25 mouse cellular contexts compared by ENCODE assay signal in genomic region chr7:129693635-129694034, GRCm38 (mm10).
DNase-seq lines count a peak whose midpoint lies in the region; ATAC-seq and TF ChIP-seq lines count a peak whose summit lies in the region.
"Had no signal": no experiment of that assay in that cellular context is flagged by ENCODE, and none has a peak within 500 bp of the region (broad histone marks: within the 10 kb centered on the region; RNA-seq: fewer than 3 reads in every experiment).

No protein-coding gene starts in this region.

- H3K4me3 ChIP-seq in liver, postnatal 0 days (ENCODE audit: low read depth, low read length) = no peak overlapping the region
- H3K4me3 ChIP-seq in liver, embryonic 12.5 days = no peak overlapping the region
- H3K4me3 ChIP-seq in limb, embryonic 11.5 days (ENCODE audit: low read depth, low read length) = no peak overlapping the region
- H3K4me3 ChIP-seq: embryonic facial prominence, embryonic 15.5 days; gastrocnemius, adult 2 months; limb, embryonic 15.5 days had no signal

- peak; percentile 10 for DNase-seq in liver, postnatal 0 days
- peak; percentile 18 for DNase-seq in limb, embryonic 11.5 days (ENCODE audit: low spot score)
- peak; percentile 52 for DNase-seq in lung, postnatal 14 days
- no peak for DNase-seq in retina, postnatal 1 day
- DNase-seq in left cerebral cortex, adult 11 months (ENCODE audit: low spot score) = no peak
- no peak for DNase-seq in urinary bladder, postnatal 25 days (ENCODE audit: low spot score)
- DNase-seq: adrenal gland, postnatal 14 days; cerebellum, adult 11-12 months; cerebellum, postnatal 25 days; embryo, embryonic 11 days; forebrain, postnatal 0 days; gastrocnemius, adult 2 months; heart, postnatal 36 days; kidney, adult 8-10 months; kidney, postnatal 36 days; layer of hippocampus, adult 9-11 months; thymus, postnatal 25 days had no signal

- no peak overlapping the region for H3K9ac ChIP-seq in liver, postnatal 0 days (replicated peaks)
- no peak overlapping the region for H3K9ac ChIP-seq in liver, embryonic 12.5 days
- H3K9ac ChIP-seq in limb, embryonic 11.5 days (ENCODE audit: low read length) = no peak overlapping the region
- H3K9ac ChIP-seq: embryonic facial prominence, embryonic 15.5 days; forebrain, postnatal 0 days; hindbrain, embryonic 14.5 days; limb, embryonic 15.5 days had no signal

- WGBS in liver, postnatal 0 days (ENCODE audit: insufficient replicate concordance) = 54% methylated on average over 9 of the region's 9 CpGs
- WGBS in liver, embryonic 12.5 days (ENCODE audit: insufficient replicate concordance) = 55% methylated on average over 9 of the region's 9 CpGs
- WGBS in limb, embryonic 11.5 days = 83% methylated on average over 9 of the region's 9 CpGs

- H3K27ac ChIP-seq in liver, postnatal 0 days (ENCODE audit: low read depth) = no peak overlapping the region
- no peak overlapping the region for H3K27ac ChIP-seq in liver, embryonic 12.5 days
- H3K27ac ChIP-seq in limb, embryonic 11.5 days (replicated peaks; ENCODE audit: low read depth, low read length) = no peak overlapping the region
- H3K27ac ChIP-seq: embryonic facial prominence, embryonic 15.5 days; gastrocnemius, adult 2 months; hindbrain, embryonic 14.5 days; limb, embryonic 15.5 days had no signal

- H3K36me3 ChIP-seq in liver, postnatal 0 days (replicated peaks; ENCODE audit: insufficient read depth, low read length) = no peaks in the 10 kb centered on the region
- H3K36me3 ChIP-seq in liver, embryonic 12.5 days = no peaks in the 10 kb centered on the region
- H3K36me3 ChIP-seq in limb, embryonic 11.5 days (ENCODE audit: control insufficient read depth, insufficient read depth, low read length) = no peaks in the 10 kb centered on the region
- H3K36me3 ChIP-seq: embryonic facial prominence, embryonic 15.5 days; G1E; limb, embryonic 15.5 days had no signal

- H3K4me1 ChIP-seq in liver, postnatal 0 days (ENCODE audit: insufficient read depth) = no peaks in the 10 kb centered on the region
- H3K4me1 ChIP-seq in liver, embryonic 12.5 days = no peaks in the 10 kb centered on the region
- H3K4me1 ChIP-seq in limb, embryonic 11.5 days (ENCODE audit: control insufficient read depth, insufficient read depth, low read length) = peaks cover 11% of the 10 kb centered on the region

- H3K4me2 ChIP-seq in liver, postnatal 0 days (ENCODE audit: low read depth, low read length) = no peak overlapping the region
- H3K4me2 ChIP-seq in liver, embryonic 12.5 days = no peak overlapping the region
- H3K4me2 ChIP-seq in limb, embryonic 11.5 days (ENCODE audit: low read depth, severe bottlenecking) = no peak overlapping the region
- H3K4me2 ChIP-seq: embryonic facial prominence, embryonic 15.5 days; hindbrain, embryonic 14.5 days; limb, embryonic 15.5 days had no signal

- no peaks in the 10 kb centered on the region; the same call in 1 of the 2 replicates for H3K9me3 ChIP-seq in liver, postnatal 0 days (ENCODE audit: low read length)
- H3K9me3 ChIP-seq in liver, embryonic 12.5 days (replicated peaks) = no peaks in the 10 kb centered on the region
- H3K9me3 ChIP-seq in limb, embryonic 11.5 days (ENCODE audit: control insufficient read depth, low read length) = no peaks in the 10 kb centered on the region
- H3K9me3 ChIP-seq: embryonic facial prominence, embryonic 15.5 days; limb, embryonic 15.5 days had no signal

- ATAC-seq in liver, postnatal 0 days = no peak
- ATAC-seq in liver, embryonic 12.5 days = no peak
- ATAC-seq in limb, embryonic 11.5 days (ENCODE audit: insufficient number of reproducible peaks, low FRiP score, low TSS enrichment, low read depth) = no peak
- no peak for ATAC-seq in inflammation-experienced regulatory T-cells, adult 6 months
- ATAC-seq: activated CD4-positive, CD25-positive, alpha-beta regulatory T cell, adult 4 months; forebrain, postnatal 0 days; midbrain, embryonic 16.5 days had no signal

- TF ChIP-seq CTCF in liver, postnatal 0 days (IDR thresholded peaks at IDR 0.05; ENCODE audit: low read depth) = no peak

- TF ChIP-seq EP300 in liver, postnatal 0 days (IDR thresholded peaks at IDR 0.05; ENCODE audit: low read depth) = no peak

- H3K27me3 ChIP-seq in liver, postnatal 0 days (ENCODE audit: insufficient read depth, low read length) = no peaks in the 10 kb centered on the region
- no peaks in the 10 kb centered on the region for H3K27me3 ChIP-seq in liver, embryonic 12.5 days (replicated peaks)
- H3K27me3 ChIP-seq in limb, embryonic 11.5 days (ENCODE audit: control insufficient read depth, insufficient read depth, low read length) = no peaks in the 10 kb centered on the region
- H3K27me3 ChIP-seq: embryonic facial prominence, embryonic 15.5 days; limb, embryonic 15.5 days had no signal

Comparison
In these comparisons a context has a peak if more than half of its experiments do, and no peak if none do; other contexts are left out.
1. DNase-seq: peak in liver, postnatal 0 days (single experiment), limb, embryonic 11.5 days (single experiment) and lung, postnatal 14 days (single experiment); none in retina, postnatal 1 day (single experiment), left cerebral cortex, adult 11 months (single experiment) and urinary bladder, postnatal 25 days (single experiment).